Mouse (Mus musculus): ENCODE measurements around the gene Cd28.

- no peak for TF ChIP-seq POLR2A (IDR thresholded peaks at IDR 0.05; ENCODE audit: insufficient read length, low read depth)
- TF ChIP-seq TCF12 (IDR thresholded peaks at IDR 0.05; ENCODE audit: insufficient read depth, poor library complexity, severe bottlenecking), result no peak
- TF ChIP-seq E2F4 (IDR thresholded peaks at IDR 0.05; ENCODE audit: insufficient read depth), result no peak
- no peak for TF ChIP-seq TCF3 (IDR thresholded peaks at IDR 0.05; ENCODE audit: insufficient read length, low read depth)
- no peak for TF ChIP-seq USF1 (IDR thresholded peaks at IDR 0.05; ENCODE audit: low read depth)
Observed at GRCm38 (mm10) chr1:60815912-60816311, 99.3 kb downstream of the Cd28 start.

Measured in myocyte (in vitro differentiated cells).